Mouse (Mus musculus): ENCODE measurements around the gene Ciapin1.

Gene Ciapin1

GRCm38 (mm10) chr8:94837662-94838574 lies at the start of gene Ciapin1, which contains the start of gene Coq9:
TSS of gene Ciapin1 (minus strand) at chr8:94838358.
TSS of gene Coq9 (plus strand) at chr8:94838321.
- peak; percentile 95 for DNase-seq

DNA sequence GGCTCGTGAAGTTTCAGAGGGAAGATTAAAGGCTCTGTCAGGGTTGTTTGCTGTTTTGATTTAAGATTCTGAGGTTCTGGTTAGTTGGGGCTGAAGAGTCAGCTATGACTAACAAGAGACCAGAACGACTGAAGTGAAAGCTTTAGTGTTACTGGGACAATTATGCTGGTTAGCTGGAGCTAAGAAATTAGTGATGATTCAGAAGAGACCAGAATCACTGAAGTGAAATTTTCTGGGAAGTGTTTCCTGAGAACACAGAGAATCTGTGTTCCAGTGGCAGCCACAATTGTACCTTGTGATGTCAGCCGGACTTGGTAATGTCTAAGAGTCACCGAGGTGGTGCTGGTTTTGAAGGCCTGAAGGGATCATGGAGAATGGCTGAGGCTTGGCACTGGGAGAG lies 42.6 kb upstream of the Ciapin1 start:
- DNase-seq, result no peak

DNA sequence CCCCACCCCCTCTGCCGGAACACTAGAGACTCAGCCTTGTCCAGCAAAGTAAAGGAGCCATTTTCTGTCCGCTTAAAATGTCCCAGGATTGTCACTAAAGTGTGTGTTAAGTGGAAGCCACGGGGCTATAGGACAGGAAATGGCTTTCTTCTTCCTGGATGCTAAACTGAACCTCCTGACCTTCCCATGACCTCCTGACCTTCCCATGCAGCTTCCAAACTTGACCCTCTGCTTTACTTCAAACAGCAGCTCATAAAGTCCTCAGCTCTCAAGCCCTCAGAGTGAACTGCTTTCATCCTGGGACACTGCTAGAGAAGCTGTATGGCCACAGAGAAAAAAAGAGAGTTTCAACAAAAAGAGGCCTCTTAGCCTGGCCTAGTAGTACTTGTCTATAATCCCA lies 38.7 kb upstream of the Ciapin1 start:
- no peak for DNase-seq

DNA sequence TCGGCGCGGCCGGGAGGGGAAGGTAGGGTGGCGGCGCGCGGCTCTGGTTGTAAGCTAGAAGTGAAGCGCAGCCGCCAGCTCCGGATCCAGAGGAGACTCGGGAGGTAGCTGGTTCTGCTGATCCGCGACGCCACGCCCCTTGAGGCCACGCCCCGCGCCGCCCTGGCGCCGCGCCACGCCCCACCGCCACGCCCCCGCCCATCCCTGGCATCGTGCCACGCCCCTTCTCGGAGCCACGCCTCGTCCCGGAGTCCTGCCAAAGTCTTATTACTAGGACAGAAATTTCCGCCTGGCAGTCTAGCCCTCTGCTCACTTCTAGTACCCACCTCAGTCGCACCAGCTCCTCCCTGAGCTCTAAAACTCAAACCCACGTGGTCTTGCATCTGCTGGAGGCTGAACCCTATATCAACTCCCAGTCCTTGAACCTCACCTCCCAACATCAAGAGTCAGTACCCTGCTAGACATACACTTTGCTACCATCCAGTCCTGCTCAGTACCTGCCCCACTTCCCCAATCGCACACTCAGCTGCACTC lies 38.1 kb upstream of the Ciapin1 start, which contains the start of gene Dok4:
Dok4 (minus strand) TSS at position 134 of the 534 bp plus-strand sequence.
- peak; percentile 96 for DNase-seq

DNA sequence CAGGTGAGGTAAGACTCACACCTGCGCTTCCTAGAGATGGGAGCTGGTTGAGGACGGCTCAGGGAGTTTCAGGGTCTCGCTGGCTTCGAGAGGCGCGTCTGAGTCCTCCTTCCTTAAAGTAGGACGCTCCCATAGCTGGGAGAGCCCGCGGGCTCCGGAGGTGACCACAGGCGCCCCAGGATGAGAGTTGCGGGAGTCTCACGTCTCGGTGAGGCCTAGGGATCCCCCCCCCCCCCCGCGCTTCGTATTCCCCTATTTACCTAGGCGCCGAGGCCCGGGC lies 37.7 kb upstream of the Ciapin1 start:
- DNase-seq, result no peak

- peak; percentile 42 for DNase-seq
These were observed 37.1 kb upstream of the Ciapin1 start for GRCm38 (mm10) chr8:94875096-94875870.

- peak; percentile 82 for DNase-seq
These were observed 36.2 kb upstream of the Ciapin1 start for GRCm38 (mm10) chr8:94874358-94874757.

- no peak for DNase-seq
These were observed 34.4 kb upstream of the Ciapin1 start for GRCm38 (mm10) chr8:94872576-94872975.

DNA sequence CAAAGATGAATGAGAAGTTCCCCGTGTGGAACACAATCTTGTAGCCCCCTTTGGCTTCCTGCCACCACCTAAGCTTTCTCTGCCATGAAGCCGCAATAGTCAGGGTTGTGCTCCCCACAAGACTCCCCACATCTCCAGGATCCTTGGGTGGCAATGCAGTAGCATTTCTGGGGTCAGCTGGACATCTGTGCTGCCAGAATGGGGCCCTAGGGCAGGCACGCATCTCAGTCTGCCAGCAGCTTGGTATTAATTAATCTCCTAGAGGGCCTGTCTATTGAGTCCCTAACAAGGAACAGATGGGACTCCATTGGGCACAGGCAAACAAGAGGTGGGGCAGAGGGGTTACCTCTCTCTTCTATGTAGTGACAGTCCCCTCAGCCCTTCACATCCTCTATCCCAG lies 34.0 kb upstream of the Ciapin1 start:
- no peak for DNase-seq

DNA sequence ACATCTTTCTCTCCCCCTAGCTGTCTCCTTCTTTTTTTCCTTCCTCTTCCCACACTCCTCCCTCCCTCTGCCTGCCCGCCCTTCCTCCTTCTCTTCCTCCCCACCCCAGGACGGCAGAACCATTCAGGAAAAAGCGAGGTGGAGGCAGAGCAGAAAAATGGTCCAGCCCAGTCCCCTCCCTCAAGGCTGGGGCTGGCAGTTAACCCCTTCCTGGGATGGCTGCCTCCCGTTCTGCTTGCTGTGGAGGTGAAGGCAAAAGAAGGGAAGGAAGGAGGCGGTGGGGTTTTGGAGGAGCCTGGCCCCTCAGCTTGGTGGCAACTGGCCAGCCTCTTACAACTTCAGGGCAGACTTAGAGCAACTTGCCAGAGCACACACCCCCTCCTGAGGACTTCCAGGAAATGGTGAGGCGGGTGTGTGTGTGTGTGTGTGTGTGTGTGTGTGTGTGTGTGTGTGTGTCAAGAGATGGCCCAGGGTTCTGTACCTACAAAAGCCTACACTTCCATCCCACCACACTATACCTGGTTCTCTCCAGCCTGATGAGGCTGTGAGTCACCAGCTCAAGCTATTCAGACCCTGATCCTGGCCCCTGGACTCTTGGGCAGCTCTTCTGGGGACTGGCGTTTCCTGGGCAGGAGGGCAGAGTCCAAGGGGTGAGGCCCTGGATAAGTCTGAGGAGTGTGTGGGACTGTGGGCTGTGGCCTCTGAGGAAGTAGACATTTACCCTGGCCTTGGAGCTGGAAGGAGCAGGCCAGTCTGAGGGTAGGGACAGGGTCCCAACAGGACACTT lies 33.1 kb upstream of the Ciapin1 start:
- peak; percentile 65 for DNase-seq

DNA sequence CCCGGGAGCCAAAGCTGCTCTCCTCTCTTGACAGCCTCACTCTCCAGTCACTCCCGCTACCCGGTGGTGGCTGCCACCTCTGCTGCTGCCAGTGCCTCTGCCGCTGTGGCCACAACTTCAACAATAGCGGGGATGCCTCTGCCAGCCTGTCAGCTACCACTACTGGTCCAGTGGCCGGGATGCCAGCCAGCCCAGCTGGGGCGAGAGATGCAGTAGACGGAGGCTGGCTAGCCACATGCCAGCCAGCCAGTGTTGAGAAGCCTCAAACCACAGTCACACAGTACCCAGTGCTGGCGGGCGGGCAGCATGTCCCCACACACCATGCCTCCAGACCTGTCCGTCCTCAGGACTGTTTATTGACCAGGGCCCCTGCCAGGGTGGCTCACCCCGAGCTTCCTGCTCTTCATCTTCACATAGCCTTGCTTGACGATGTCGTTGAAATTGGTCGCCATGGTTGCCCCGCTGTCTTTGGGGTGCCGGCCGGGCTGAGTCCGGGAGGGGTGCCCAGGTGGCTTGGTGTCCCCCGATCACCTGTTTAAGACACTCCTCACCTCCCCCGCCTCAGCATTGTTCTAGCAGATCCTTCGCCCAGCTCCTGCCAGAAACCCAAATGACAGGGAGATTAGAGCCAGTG lies 32.4 kb upstream of the Ciapin1 start:
- peak; percentile 17 for DNase-seq

DNA sequence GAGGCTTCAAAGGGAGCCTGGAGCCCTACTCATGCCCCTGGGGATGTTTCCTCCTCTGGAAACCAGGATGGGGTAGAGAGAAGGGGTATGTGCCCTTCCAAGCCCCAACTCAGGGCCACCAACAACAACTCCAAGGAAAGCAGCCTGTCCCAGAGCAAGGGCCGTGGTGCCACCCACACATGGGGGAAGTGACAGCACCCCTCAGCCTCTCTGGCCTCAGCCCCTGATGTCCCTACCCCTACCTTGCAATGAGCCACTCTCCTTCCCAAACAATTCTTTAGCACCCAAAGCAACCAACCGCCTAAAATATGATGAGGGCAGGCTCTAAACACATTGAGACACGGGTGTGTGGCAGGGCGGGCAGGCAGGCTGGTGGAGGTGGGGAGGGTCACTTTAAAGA lies 31.8 kb upstream of the Ciapin1 start:
- no peak for DNase-seq

DNA sequence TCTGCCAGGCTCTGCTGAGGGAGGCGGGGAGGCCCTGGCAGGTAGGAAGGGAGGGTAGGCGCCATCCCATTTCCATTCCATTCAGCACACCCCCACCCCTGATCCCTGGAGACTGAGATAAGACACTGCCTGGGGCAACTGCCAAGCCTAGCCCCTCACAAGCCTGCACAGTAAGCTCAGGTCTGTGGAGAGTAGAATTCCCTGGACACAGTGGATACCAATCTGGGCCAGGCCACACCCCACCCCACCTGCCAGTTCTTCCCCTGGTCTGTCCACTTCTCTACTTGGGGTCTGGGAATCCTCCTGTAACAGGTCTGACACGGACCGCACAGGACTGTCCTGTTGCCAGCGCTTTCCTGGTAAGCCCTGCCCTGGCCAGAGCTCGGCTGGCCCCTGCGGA lies 31.0 kb upstream of the Ciapin1 start:
- DNase-seq, result no peak

GRCm38 (mm10) chr8:94866921-94867320 lies 28.8 kb upstream of the Ciapin1 start:
- no peak for DNase-seq

DNA sequence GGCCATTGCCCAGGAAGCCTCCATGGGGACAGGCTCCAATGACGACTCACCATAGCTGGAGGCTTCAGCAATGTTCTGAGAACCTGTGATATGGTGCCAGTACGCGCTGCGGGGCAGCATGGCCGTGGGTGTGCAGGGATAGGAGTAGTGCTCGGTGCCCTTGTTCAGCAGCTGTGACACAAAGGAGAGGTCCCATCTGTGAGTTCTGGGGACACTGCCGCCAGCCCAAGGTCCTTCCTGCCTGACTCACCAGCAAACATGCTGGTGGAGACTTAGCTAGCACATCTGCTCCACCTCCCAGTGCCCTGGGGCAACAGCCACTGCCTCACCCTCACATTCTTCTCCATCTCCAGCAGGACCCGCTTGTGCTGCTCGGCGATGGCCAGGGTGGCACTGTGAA lies 27.1 kb upstream of the Ciapin1 start:
- no peak for DNase-seq

GRCm38 (mm10) chr8:94863897-94864673 lies 25.9 kb upstream of the Ciapin1 start:
- no peak for DNase-seq

GRCm38 (mm10) chr8:94862487-94863220 lies 24.5 kb upstream of the Ciapin1 start:
- DNase-seq, result no peak

- peak; percentile 80 for DNase-seq
These were observed 23.3 kb upstream of the Ciapin1 start for GRCm38 (mm10) chr8:94861352-94861910.

DNA sequence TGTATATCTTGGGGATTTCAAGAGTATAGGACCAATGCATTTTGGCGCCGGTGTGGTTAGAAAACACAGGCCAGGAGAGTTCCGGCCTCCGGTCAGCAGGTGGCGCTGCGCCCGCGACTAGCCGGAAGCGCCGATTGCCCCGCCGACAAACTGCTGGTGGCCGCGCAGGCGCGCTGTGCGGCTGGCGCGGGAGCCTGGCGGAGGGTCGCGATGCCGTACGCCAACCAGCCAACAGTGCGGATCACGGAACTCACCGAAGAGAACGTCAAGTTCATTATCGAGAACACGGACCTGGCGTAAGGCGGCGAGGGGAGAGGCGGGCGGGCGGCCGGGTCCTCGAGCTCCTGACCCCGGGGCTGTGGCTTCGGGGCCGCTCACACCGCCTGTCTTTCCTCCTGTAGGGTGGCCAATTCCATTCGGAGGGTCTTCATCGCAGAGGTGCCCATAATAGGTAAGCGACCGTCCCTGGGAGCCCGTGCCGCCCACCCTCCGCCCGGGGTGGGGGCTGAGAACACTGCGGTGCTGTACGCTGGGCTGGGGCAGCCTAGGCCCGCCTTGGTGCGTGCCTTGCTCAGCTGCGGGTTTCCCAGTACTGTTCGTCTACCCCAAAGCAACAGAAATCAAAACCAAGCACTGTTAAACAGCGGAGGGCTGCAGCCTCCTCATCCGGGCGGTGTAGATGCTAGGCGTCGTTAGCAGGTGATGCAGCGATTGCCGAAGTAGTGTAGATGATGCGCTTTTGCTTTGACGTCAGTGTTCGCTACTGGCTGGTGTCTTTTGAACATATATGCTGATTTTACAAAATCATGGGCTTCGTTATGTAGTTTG lies 19.4 kb upstream of the Ciapin1 start, which contains the start of gene Polr2c:
Polr2c (plus strand) TSS at position 105 of the 828 bp plus-strand sequence.
- peak; percentile 92 for DNase-seq

DNA sequence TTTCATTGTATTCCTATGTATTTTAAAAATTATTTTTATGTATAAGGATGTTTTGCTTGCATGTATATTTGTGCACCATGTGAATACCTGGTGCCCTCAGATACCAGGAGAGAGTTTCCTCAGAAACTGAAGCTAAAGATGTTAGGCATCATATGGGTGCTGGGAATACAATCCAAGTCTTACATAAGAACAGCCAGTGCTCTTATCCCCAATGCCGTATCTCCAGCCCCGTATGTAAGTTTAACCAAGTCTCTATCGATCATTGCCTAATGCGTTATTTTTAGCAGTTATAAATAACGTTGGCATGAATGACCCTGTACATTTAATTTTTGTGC lies 18.8 kb upstream of the Ciapin1 start:
- DNase-seq, result no peak
